Mouse (Mus musculus) brain, adult 10 weeks (tissue): ENCODE data around the gene Epb41l3. TPM values are rescaled to one million over a fixed set of nuclear protein-coding genes. Genes with fewer than 3 reads are reported as not detected.

Source experiments
- polyA plus RNA-seq: library from polyadenylated mRNA; stranded (reverse); fragments of 350-450 nt; fragmentation: Illumina TruSeq; extraction: RNeasy Lipid Tissue Mini Kit (QIAGEN cat#74804); gene quantifications from one replicate; pipeline ENCODE4 v1.2.3, GENCODE M21; 2015; ENCODE audit warnings: low read depth, low replicate concordance

Gene Epb41l3
- 175 TPM for polyA plus RNA-seq

DNA sequence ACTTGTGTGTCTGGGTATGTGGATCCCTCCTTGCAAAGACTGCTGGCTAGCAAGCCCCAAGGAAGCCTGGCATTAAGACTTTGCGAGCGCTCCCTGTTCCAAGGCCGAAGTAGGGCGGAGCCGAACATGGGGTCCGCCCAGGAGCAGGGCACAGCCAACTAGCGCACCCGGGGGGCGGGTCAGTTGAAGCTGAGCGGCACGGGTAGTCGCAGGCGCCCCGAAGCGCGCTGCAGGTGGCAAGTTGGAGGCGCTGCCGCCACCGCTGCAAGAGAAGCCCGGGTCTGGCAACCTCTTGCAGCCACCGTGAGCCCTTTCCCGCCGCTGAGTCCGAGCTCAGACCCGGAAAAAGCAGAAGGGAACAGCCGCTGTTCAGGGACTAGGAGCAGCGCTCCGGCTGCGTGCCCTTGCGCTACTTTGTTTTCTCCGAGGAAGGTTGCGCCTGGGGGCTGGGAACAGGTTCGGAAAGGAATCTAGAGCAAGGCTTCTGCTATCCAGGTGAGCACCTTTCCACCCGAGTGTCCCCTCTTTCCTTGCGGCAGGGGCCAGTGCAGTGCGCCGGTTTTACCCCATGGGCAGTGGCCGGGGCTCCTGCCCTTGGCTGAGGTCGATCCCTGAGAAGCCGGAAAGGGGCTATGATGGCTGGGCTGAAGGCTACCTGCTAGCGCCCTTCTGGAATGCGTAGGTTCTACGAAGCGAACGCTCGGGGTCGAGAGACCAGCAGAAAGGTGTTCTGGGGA, at the start of gene Epb41l3:
Gene Epb41l3, plus strand, starts transcription at position 183 of the 737 bp plus-strand sequence.

Other genes with a start within 250 kb of the Epb41l3 start
- 6.5 TPM for gene Tmem200c, start 249.1 kb upstream of the Epb41l3 start, polyA plus RNA-seq